Mouse (Mus musculus) olfactory bulb, adult 2 months (tissue): ENCODE data around the gene Kti12.

Experiments used
- CTCF ChIP-seq: fragments of 200-500 bp; IDR thresholded peaks from 2 replicates; pipeline ENCODE4 v1.5.1; 2012; ENCODE audit warnings: low read depth, mild to moderate bottlenecking, low read length, moderate library complexity; ENCODE audit not compliant: insufficient read depth
- POLR2A ChIP-seq: fragments of 200-500 bp; IDR thresholded peaks from 2 replicates; pipeline ENCODE4 v1.6.1; 2012; ENCODE audit warnings: mild to moderate bottlenecking, low read depth, low read length, moderate library complexity; ENCODE audit not compliant: insufficient read depth

DNA sequence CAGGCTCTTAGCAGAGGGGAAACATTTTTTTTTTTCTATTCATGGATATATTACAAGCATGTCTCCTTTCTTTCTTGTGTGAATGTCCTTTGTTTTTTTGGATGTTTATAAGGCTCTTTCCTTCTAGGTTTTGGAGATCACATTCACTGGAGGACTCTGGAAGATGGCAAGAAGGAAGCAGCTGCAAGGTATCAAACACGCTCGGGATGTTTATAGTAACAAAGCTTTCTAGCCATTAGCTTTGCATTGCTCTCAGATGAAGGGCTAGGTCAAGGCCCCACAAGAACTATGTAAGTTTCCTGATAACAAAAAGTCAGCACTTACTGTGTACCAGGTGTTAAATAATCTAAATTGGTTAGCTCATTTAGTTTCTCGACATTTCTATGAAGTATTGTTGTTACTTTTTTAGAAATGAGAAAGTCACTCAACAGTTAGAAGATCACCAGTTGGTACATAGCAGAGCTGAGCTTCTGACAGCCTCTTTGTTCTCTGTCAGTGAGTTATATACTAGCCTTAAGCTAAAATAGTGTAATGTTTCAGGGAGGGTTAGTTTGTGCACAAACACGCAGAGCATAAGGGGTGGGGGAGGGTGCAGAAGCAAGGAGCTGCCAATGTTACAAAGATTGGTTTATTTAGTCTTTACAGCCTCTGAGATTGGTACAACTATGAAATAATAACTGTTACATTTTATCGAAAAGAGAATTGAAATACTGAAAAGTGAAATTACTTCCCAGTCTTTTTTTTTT lies 1.6 kb upstream of the Kti12 start:
- TF ChIP-seq CTCF: no peak
- TF ChIP-seq POLR2A: no peak
